Mouse (Mus musculus): ENCODE results near the gene Wipf2.

The Wipf2 gene

GRCm38 (mm10) chr11:98854116-98854515 is 9.3 kb upstream of the Wipf2 start:
- DNase-seq (ENCODE audit: low spot score) = no peak

GRCm38 (mm10) chr11:98854659-98855058 is 8.8 kb upstream of the Wipf2 start:
- DNase-seq (ENCODE audit: low spot score) = no peak

GRCm38 (mm10) chr11:98858759-98859731 is 4.4 kb upstream of the Wipf2 start:
- DNase-seq (ENCODE audit: low spot score) = peak; percentile 87

- no peak for DNase-seq (ENCODE audit: low spot score)
Observed at GRCm38 (mm10) chr11:98863751-98864429, 452 bp downstream of the Wipf2 start.

GRCm38 (mm10) chr11:98867293-98867692 is 3.9 kb downstream of the Wipf2 start:
- DNase-seq (ENCODE audit: low spot score) = no peak

- DNase-seq (ENCODE audit: low spot score) = no peak
Observed at GRCm38 (mm10) chr11:98869906-98870305, 6.5 kb downstream of the Wipf2 start.

GRCm38 (mm10) chr11:98870791-98871190 is 7.4 kb downstream of the Wipf2 start:
- no peak for DNase-seq (ENCODE audit: low spot score)

- DNase-seq (ENCODE audit: low spot score) = no peak
Observed at GRCm38 (mm10) chr11:98871416-98871815, 8.0 kb downstream of the Wipf2 start.

GRCm38 (mm10) chr11:98872040-98872439 is 8.6 kb downstream of the Wipf2 start:
- no peak for DNase-seq (ENCODE audit: low spot score)

GRCm38 (mm10) chr11:98873900-98874299 is 10.5 kb downstream of the Wipf2 start:
- DNase-seq (ENCODE audit: low spot score) = no peak

GRCm38 (mm10) chr11:98877001-98877400 is 13.6 kb downstream of the Wipf2 start:
- DNase-seq (ENCODE audit: low spot score) = no peak

- no peak for DNase-seq (ENCODE audit: low spot score)
Observed at GRCm38 (mm10) chr11:98887703-98888102, 24.3 kb downstream of the Wipf2 start.

- no peak for DNase-seq (ENCODE audit: low spot score)
Observed at GRCm38 (mm10) chr11:98889077-98889476, 25.6 kb downstream of the Wipf2 start.

- DNase-seq (ENCODE audit: low spot score) = no peak
Observed at GRCm38 (mm10) chr11:98889977-98890376, 26.5 kb downstream of the Wipf2 start.

GRCm38 (mm10) chr11:98892426-98892825 is 29.0 kb downstream of the Wipf2 start:
- no peak for DNase-seq (ENCODE audit: low spot score)

- no peak for DNase-seq (ENCODE audit: low spot score)
Observed at GRCm38 (mm10) chr11:98900529-98901125, 37.2 kb downstream of the Wipf2 start.

- no peak for DNase-seq (ENCODE audit: low spot score)
Observed at GRCm38 (mm10) chr11:98902621-98903245, 39.3 kb downstream of the Wipf2 start.

GRCm38 (mm10) chr11:98904577-98904976 is 41.1 kb downstream of the Wipf2 start:
- no peak for DNase-seq (ENCODE audit: low spot score)

GRCm38 (mm10) chr11:98905033-98905432 is 41.6 kb downstream of the Wipf2 start:
- DNase-seq (ENCODE audit: low spot score) = peak; percentile 33

GRCm38 (mm10) chr11:98905583-98905982 is 42.1 kb downstream of the Wipf2 start:
- DNase-seq (ENCODE audit: low spot score) = no peak

GRCm38 (mm10) chr11:98907063-98907436 is 43.6 kb downstream of the Wipf2 start:
- DNase-seq (ENCODE audit: low spot score) = no peak
